Mouse (Mus musculus) heart, embryonic 11.5 days (tissue): ENCODE results near the gene Art3. TPM values are rescaled to one million over a fixed set of nuclear protein-coding genes. Genes with fewer than 3 reads are reported as not detected.

Source experiments
- ATAC-seq: fragments of 200-750 bp; cut with Nextera tagmentation; replicated peaks from 2 replicates; pipeline ENCODE4 v1.8.0; 2017; ENCODE audit warnings: moderate library complexity; ENCODE audit not compliant: insufficient number of reproducible peaks, low FRiP score, low TSS enrichment
- H3K27ac ChIP-seq: fragments of 300-500 bp; sonication (generic); 2 replicates; pipeline ENCODE4 v1.5.1; 2014; ENCODE audit warnings: mild to moderate bottlenecking, low read depth, low read length
- H3K27me3 ChIP-seq: fragments of 300-500 bp; sonication (generic); 2 replicates; pipeline ENCODE4 v1.6.1; 2014; ENCODE audit warnings: mild to moderate bottlenecking, low read length, mixed read lengths; ENCODE audit not compliant: control insufficient read depth, insufficient read depth
- H3K36me3 ChIP-seq: fragments of 300-500 bp; sonication (generic); 2 replicates; pipeline ENCODE4 v1.6.1; 2014; ENCODE audit warnings: mild to moderate bottlenecking, low read length, moderate library complexity, mixed read lengths; ENCODE audit not compliant: control insufficient read depth, insufficient read depth
- H3K4me1 ChIP-seq: fragments of 300-500 bp; sonication (generic); 2 replicates; pipeline ENCODE4 v1.6.1; 2014; ENCODE audit warnings: low read length; ENCODE audit not compliant: control insufficient read depth, insufficient read depth
- H3K4me2 ChIP-seq: fragments of 300-500 bp; sonication (generic); 2 replicates; pipeline ENCODE4 v1.6.1; 2014; ENCODE audit warnings: mild to moderate bottlenecking, moderate library complexity
- H3K4me3 ChIP-seq: fragments of 300-500 bp; sonication (generic); 2 replicates; pipeline ENCODE4 v1.5.1; 2014; ENCODE audit warnings: low read depth, low read length
- H3K9ac ChIP-seq: fragments of 300-500 bp; sonication (generic); 2 replicates; pipeline ENCODE4 v1.6.1; 2014; ENCODE audit warnings: mild to moderate bottlenecking, low read depth, low read length, moderate library complexity
- H3K9me3 ChIP-seq: fragments of 300-500 bp; sonication (generic); replicated peaks from 2 replicates; pipeline ENCODE4 v1.6.1; 2016; ENCODE audit warnings: low read length; ENCODE audit not compliant: control insufficient read depth
- WGBS: fragments of 180-500 bp; shearing (Covaris S2); extraction: QIAGEN DNeasy Blood & Tissue Kit; methylation state at CpG from one replicate; pipeline ENCODE4 v1.1.7; 2014; ENCODE audit not compliant: insufficient replicate concordance; 5-methylcytosine and 5-hydroxymethylcytosine counted together
- polyA plus RNA-seq: library from polyadenylated mRNA; unstranded; fragments of >200 nt; fragmentation: Nextera tagmentation; extraction: Ambion mirVana; gene quantifications from 2 replicates; pipeline ENCODE4 v1.2.1, GENCODE M21; 2014

Art3 gene
- polyA plus RNA-seq, 1 experiment from 2014 or later: 37.6 TPM

GRCm38 (mm10) chr5:92327367-92327766 is 4.3 kb upstream of the Art3 start:
- H3K4me2 ChIP-seq: no peak overlapping the region
- H3K27ac ChIP-seq: no peak overlapping the region
- no peaks in the 10 kb centered on the region for H3K4me1 ChIP-seq
- no peaks in the 10 kb centered on the region for H3K9me3 ChIP-seq
- H3K27me3 ChIP-seq: no peaks in the 10 kb centered on the region
- no peak overlapping the region for H3K4me3 ChIP-seq
- H3K9ac ChIP-seq: no peak overlapping the region
- ATAC-seq: no peak
- no peaks in the 10 kb centered on the region for H3K36me3 ChIP-seq
- WGBS: 73% methylated on average over 6 of the region's 6 CpGs

GRCm38 (mm10) chr5:92327929-92328328 is 3.7 kb upstream of the Art3 start, which contains the start of gene Cxcl9:
Gene Cxcl9 (minus strand): TSS chr5:92328079.
- WGBS: 74% methylated on average over 7 of the region's 7 CpGs
- Histone ChIP-seq H3K36me3 (no peaks in the 10 kb centered on the region), H3K4me1 (no peaks in the 10 kb centered on the region)

GRCm38 (mm10) chr5:92331122-92331521 is 505 bp upstream of the Art3 start:
- no peak for ATAC-seq
- H3K4me1 ChIP-seq: no peaks in the 10 kb centered on the region
- no peak overlapping the region for H3K27ac ChIP-seq
- H3K4me3 ChIP-seq: no peak overlapping the region
- H3K4me2 ChIP-seq: no peak overlapping the region
- H3K36me3 ChIP-seq: no peaks in the 10 kb centered on the region
- H3K9ac ChIP-seq: no peak overlapping the region
- H3K27me3 ChIP-seq: no peaks in the 10 kb centered on the region
- H3K9me3 ChIP-seq: no peaks in the 10 kb centered on the region
- WGBS: 85% methylated on average over 12 of the region's 12 CpGs

More at GRCm38 (mm10) chr5:92327929-92328328, 3.7 kb upstream of the Art3 start, which contains the start of gene Cxcl9:
- no peak for ATAC-seq
- Histone ChIP-seq H3K9me3 (no peaks in the 10 kb centered on the region), H3K4me2 (no peak within 1 kb of the TSS), H3K9ac (no peak within 1 kb of the TSS), H3K27me3 (no peaks in the 10 kb centered on the region), H3K4me3 (no peak within 1 kb of the TSS), H3K27ac (no peak within 1 kb of the TSS)

DNA sequence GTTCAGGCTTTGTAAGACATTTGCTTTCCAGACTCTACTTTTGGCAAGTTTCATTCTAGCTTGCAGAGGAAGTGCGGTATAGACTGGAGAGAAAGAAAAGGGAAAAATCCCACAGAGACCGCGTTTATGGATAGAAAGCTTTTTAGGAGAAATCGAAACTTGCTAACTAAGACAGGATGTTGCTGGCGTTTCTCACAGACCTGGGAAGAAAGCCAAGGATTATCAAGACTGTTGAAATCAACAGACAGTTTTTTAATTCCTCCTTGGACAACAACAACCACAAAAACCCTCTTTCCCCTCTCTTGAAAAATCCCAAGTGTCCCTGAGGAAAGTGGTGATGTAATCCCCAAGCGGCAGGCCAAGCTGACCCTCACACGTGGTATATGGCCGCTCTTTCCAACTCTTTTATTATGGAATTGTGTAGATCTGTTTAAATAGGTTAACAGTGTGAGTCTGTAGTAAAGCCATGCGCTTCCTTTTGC is 773 bp downstream of the Art3 start:
- H3K4me1 ChIP-seq: no peaks in the 10 kb centered on the region
- no peak for ATAC-seq
- H3K9me3 ChIP-seq: no peaks in the 10 kb centered on the region
- 52% methylated on average over 9 of the region's 9 CpGs for WGBS
- no peak overlapping the region for H3K9ac ChIP-seq
- H3K27ac ChIP-seq: peak overlapping the region; percentile 58
- H3K4me2 ChIP-seq: peak overlapping the region; percentile 23
- no peaks in the 10 kb centered on the region for H3K27me3 ChIP-seq
- no peak overlapping the region for H3K4me3 ChIP-seq
- H3K36me3 ChIP-seq: no peaks in the 10 kb centered on the region

GRCm38 (mm10) chr5:92336743-92337142 is 5.1 kb downstream of the Art3 start:
- no peaks in the 10 kb centered on the region for H3K36me3 ChIP-seq
- H3K4me3 ChIP-seq: no peak overlapping the region
- H3K9ac ChIP-seq: no peak overlapping the region
- H3K4me2 ChIP-seq: no peak overlapping the region
- H3K27ac ChIP-seq: no peak overlapping the region
- WGBS: 69% methylated on average over 3 of the region's 3 CpGs
- no peaks in the 10 kb centered on the region for H3K9me3 ChIP-seq
- no peak for ATAC-seq
- H3K27me3 ChIP-seq: no peaks in the 10 kb centered on the region
- H3K4me1 ChIP-seq: no peaks in the 10 kb centered on the region

DNA sequence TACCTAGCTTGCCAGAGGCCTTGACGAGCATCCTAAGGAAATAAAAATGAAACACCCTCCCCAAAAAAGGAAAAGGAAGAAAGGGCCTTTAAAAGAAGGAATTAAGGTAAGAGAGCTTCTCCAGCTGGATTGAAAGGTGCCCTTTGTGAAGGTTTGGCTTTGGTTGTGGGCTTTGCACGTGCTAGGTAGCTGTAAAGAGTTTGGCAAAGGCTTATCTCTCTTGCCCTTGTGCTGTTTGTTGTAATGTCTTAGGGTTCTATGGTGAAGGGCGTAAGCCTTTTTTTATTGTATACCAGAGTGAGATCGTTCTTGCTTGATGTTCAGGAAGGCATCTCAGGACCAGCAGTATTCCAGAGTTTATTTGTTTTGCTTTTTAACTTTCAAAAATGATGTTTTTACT is 9.0 kb downstream of the Art3 start:
- H3K36me3 ChIP-seq: no peaks in the 10 kb centered on the region
- no peak overlapping the region for H3K27ac ChIP-seq
- no peak for ATAC-seq
- no peak overlapping the region for H3K4me2 ChIP-seq
- H3K9ac ChIP-seq: no peak overlapping the region
- 61% methylated on average over 4 of the region's 4 CpGs for WGBS
- H3K9me3 ChIP-seq: no peaks in the 10 kb centered on the region
- H3K4me3 ChIP-seq: no peak overlapping the region
- H3K27me3 ChIP-seq: no peaks in the 10 kb centered on the region
- no peaks in the 10 kb centered on the region for H3K4me1 ChIP-seq

GRCm38 (mm10) chr5:92345006-92345405 is 13.4 kb downstream of the Art3 start:
- H3K4me1 ChIP-seq: no peaks in the 10 kb centered on the region
- H3K36me3 ChIP-seq: no peaks in the 10 kb centered on the region
- no peak for ATAC-seq
- no peak overlapping the region for H3K4me2 ChIP-seq
- no peak overlapping the region for H3K27ac ChIP-seq
- 0 out of 2 replicates have a peak, but pooled peaks cover 4% of the 10 kb centered on the region for H3K27me3 ChIP-seq
- 84% methylated on average over 8 of the region's 8 CpGs for WGBS
- no peaks in the 10 kb centered on the region for H3K9me3 ChIP-seq
- no peak overlapping the region for H3K4me3 ChIP-seq
- no peak overlapping the region for H3K9ac ChIP-seq

DNA sequence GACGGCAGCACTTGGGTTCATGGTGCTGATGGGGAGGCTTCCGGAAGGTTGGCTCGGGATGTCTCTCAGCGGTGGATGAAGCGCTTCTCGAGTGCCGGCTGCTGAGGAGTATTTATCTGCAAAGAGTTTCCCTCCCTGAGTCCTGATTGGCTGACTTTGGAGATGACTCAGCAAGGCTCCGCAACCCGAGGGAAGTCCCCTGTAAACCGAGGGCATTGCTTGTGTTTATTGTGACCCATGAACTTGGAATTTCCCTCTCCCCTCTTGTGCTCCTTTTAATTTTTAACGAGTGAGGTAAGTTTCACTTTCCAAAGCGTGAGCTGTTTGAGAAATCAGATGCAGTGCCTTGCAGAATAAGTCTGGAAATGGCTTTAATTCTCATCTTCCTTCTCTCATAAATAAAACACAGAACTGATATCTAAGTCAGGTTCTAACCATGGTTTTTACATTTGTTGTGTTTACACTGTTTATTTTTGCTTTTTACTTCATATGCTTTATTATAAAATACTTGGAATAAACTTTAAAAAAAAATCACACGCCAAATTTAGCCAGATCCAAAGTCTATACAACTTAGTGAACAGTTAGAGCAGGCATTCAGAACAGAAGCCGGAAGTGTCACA is 17.3 kb downstream of the Art3 start, which contains the start of gene Cxcl10:
Gene Cxcl10, minus strand, starts transcription at position 96 of the 620 bp plus-strand sequence.
- Histone ChIP-seq H3K9me3 (no peaks in the 10 kb centered on the region), H3K4me3 (no peak within 1 kb of the TSS), H3K27me3 (0 out of 2 replicates have a peak, but pooled peaks cover 4% of the 10 kb centered on the region), H3K36me3 (no peaks in the 10 kb centered on the region), H3K9ac (no peak within 1 kb of the TSS), H3K4me2 (peak within 1 kb of the TSS; percentile 46), H3K4me1 (no peaks in the 10 kb centered on the region), H3K27ac (no peak within 1 kb of the TSS)
- no peak for ATAC-seq
- WGBS: 15% methylated on average over 14 of the region's 14 CpGs

DNA sequence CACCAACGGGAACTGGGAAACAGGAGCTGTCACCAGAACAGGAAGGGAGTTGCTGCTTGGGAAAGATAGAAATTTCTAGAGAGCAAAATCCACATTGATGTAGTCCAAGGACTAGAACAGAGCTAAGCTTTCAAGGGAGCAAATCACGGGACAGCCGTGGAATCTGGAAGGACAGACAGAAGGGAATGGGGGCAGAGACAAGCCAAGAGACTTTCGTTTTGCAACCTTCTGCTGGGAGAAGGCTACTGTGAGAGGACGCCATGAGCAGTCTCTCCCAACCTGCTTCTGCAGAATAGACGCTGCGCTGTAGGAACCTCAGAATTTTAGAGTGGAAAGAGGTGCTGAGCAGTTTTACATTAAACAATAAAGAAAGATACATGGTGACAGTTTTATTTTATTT is 18.1 kb downstream of the Art3 start:
- Histone ChIP-seq H3K4me1 (no peaks in the 10 kb centered on the region), H3K4me2 (no peak overlapping the region), H3K9me3 (no peaks in the 10 kb centered on the region), H3K36me3 (no peaks in the 10 kb centered on the region), H3K4me3 (no peak overlapping the region), H3K9ac (no peak overlapping the region), H3K27ac (no peak overlapping the region), H3K27me3 (0 out of 2 replicates have a peak, but pooled peaks cover 4% of the 10 kb centered on the region)
- no peak for ATAC-seq
- WGBS: 80% methylated on average over 7 of the region's 7 CpGs
